Mouse (Mus musculus) small intestine, adult 2 months (tissue): ENCODE measurements at regions not wholly inside any gene's neighbourhood (a gene's known extent, or its start where the extent isn't known, plus 50 kb on each side); places are given as distances from the start of the nearest gene placed in this dataset.

ENCODE experiments used
- H3K27ac ChIP-seq: fragments of 200-500 bp; 2 replicates; pipeline ENCODE4 v1.5.1; 2012; ENCODE audit warnings: low read depth, low read length, control low read depth, inconsistent platforms; ENCODE audit not compliant: insufficient read depth
- H3K27me3 ChIP-seq: fragments of 200-500 bp; 2 replicates; pipeline ENCODE4 v1.6.1; 2012; ENCODE audit warnings: mild to moderate bottlenecking, moderate library complexity, low read length, inconsistent platforms; ENCODE audit not compliant: control insufficient read depth, insufficient read depth
- H3K36me3 ChIP-seq: fragments of 200-500 bp; 2 replicates; pipeline ENCODE4 v1.6.1; 2012; ENCODE audit warnings: mild to moderate bottlenecking, low read length, control low read depth, inconsistent platforms; ENCODE audit not compliant: control insufficient read depth, insufficient read depth
- H3K4me1 ChIP-seq: fragments of 200-500 bp; 2 replicates; pipeline ENCODE4 v1.6.1; 2012; ENCODE audit warnings: low read length, inconsistent platforms, mixed read lengths; ENCODE audit not compliant: control insufficient read depth, insufficient read depth, insufficient read length
- H3K4me3 ChIP-seq: fragments of 200-500 bp; 2 replicates; pipeline ENCODE4 v1.5.1; 2012; ENCODE audit warnings: low read depth, mild to moderate bottlenecking, control low read depth, inconsistent platforms, low read length, moderate library complexity
- CTCF ChIP-seq: fragments of 200-500 bp; IDR thresholded peaks from 2 replicates; pipeline ENCODE4 v1.5.1; 2012; ENCODE audit warnings: low read depth, mild to moderate bottlenecking, control low read depth, inconsistent platforms, low read length, moderate library complexity, mixed read lengths; ENCODE audit not compliant: insufficient replicate concordance, insufficient read length; ENCODE audit errors: extremely low read depth
- POLR2A ChIP-seq: fragments of 200-500 bp; IDR thresholded peaks from 2 replicates; pipeline ENCODE4 v1.6.1; 2012; ENCODE audit warnings: low read depth, mild to moderate bottlenecking, control low read depth, inconsistent platforms, low read length, moderate library complexity
- WGBS: fragments of 180-500 bp; shearing (Covaris S2); methylation state at CpG from one replicate; pipeline ENCODE4 v1.1.7; 2018; 5-methylcytosine and 5-hydroxymethylcytosine counted together

DNA sequence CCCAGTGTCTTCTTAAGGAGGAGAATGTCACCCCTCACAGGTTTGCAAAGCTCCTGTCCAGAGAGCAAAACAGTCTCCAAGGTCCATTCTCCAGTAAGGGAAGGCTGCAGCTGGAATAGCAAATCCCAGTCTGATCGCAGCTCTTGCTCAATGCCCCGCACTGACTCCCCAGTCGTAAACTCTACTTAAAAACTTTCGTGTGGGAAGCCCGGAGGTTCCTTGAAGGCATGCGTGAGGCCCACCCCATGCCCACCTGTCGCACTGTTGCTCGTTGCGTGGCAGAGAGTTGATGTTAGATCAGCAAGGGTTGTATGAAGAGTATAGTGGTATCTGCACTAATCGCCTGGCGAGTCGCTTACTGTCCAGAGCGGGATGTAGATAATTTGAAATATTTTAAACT is 1604.7 kb upstream of the Gulo start:
- 0 out of 2 replicates have a peak overlapping the region, but pooled peaks have one; percentile 19 for H3K4me3 ChIP-seq
- no peaks in the 10 kb centered on the region for H3K36me3 ChIP-seq
- H3K27me3 ChIP-seq = 0 out of 2 replicates have a peak, but pooled peaks cover 2% of the 10 kb centered on the region
- no peak for TF ChIP-seq POLR2A
- TF ChIP-seq CTCF = no peak
- 62% methylated on average over 13 of the region's 13 CpGs for WGBS
- no peaks in the 10 kb centered on the region for H3K4me1 ChIP-seq
- H3K27ac ChIP-seq = no peak overlapping the region

DNA sequence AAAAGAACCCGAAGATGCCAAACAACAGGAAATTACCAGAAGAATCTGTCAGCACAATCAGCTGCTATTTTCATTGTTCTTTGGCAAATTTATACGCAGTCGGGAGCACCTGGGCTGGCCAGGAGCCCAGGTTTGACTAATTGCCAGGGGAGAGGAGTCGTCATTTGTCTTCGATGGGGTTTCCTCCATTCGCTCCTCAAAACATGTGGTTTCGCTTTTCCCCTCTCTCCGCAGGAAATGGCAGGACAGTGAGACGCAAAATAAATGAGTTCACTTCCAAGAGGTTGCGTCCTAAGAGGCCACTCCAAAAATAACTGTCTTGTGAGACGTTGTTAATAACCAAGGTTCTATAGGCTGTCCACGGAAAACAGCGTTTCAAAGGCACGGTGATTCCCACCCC is 1604.2 kb upstream of the Gulo start:
- H3K27me3 ChIP-seq = 0 out of 2 replicates have a peak, but pooled peaks cover 2% of the 10 kb centered on the region
- no peaks in the 10 kb centered on the region for H3K36me3 ChIP-seq
- no peak overlapping the region for H3K27ac ChIP-seq
- H3K4me1 ChIP-seq = no peaks in the 10 kb centered on the region
- H3K4me3 ChIP-seq = peak overlapping the region; percentile 19; the same call in 1 of the 2 replicates
- 22% methylated on average over 14 of the region's 14 CpGs for WGBS
- TF ChIP-seq POLR2A = no peak
- no peak for TF ChIP-seq CTCF

DNA sequence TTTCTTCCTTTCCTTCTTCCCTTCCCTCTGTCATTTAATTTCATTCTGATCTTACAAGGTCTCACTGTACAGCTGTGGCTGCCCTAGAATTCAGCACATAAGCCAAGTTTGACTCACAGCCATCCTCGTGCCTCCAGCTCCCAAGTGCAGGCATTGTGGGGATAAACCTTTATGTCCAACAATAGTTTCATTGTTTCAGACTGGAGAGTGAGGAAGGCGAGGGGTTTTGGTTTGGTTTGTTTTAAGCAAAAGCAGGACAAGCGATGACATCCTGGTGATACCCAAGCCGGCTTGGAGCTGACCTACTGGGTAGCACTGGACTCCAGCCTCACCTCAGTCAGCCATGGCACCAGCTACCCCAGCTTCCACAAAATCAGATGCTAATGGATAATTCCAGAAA is 1603.5 kb upstream of the Gulo start:
- 35% methylated on average over 4 of the region's 4 CpGs for WGBS
- H3K27me3 ChIP-seq = 0 out of 2 replicates have a peak, but pooled peaks cover 2% of the 10 kb centered on the region
- TF ChIP-seq POLR2A = no peak
- TF ChIP-seq CTCF = no peak
- no peak overlapping the region for H3K27ac ChIP-seq
- no peaks in the 10 kb centered on the region for H3K36me3 ChIP-seq
- H3K4me1 ChIP-seq = no peaks in the 10 kb centered on the region
- H3K4me3 ChIP-seq = no peak overlapping the region

DNA sequence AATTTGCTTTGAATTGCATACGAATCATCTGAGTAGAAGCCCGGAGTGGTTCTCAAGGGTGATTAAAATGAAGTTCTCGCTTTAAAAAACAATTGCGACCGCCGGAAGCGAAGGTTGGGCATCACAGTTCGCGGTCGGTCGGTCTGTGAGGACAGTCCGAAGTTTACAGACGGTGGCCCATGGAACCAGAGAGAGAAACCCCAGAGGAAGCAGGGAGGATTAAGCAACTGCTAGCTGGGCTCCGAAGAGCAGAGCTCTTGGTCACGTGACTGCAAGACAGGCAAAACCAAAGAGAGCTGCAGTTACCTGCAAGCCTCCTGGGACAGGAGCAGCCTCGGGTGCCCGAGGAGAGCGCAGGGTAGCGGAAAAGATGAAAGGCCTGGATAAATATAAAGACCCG is 1599.3 kb upstream of the Gulo start:
- H3K36me3 ChIP-seq = no peaks in the 10 kb centered on the region
- no peaks in the 10 kb centered on the region for H3K4me1 ChIP-seq
- H3K4me3 ChIP-seq = peak overlapping the region; percentile 2
- H3K27me3 ChIP-seq = 0 out of 2 replicates have a peak, but pooled peaks cover 2% of the 10 kb centered on the region
- H3K27ac ChIP-seq = no peak overlapping the region
- TF ChIP-seq POLR2A (no peak), CTCF (no peak)
- WGBS = 25% methylated on average over 20 of the region's 20 CpGs

DNA sequence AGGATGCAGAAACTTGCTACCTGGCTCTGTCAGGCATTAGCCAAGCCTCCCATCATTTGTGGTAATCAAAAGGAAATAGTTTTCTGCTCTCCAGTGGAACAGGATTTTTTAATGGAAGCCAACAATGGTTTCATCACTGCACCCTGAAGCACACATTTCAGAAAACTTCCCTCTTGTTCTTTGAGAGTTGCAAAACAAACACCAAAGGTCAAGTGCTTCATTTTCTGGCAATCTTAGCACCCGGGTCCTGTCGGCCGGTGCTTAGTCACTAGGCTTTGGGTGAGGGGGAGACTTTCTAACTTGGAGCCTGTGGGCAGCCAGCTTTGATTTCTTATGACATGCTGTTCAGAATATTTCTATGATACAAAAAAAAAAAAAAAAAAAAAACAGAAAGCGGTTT is 1594.0 kb upstream of the Gulo start:
- no peak for TF ChIP-seq POLR2A
- Histone ChIP-seq H3K27me3 (0 out of 2 replicates have a peak, but pooled peaks cover 3% of the 10 kb centered on the region), H3K27ac (no peak overlapping the region), H3K4me3 (no peak overlapping the region), H3K4me1 (no peaks in the 10 kb centered on the region), H3K36me3 (no peaks in the 10 kb centered on the region)
- WGBS = 28% methylated on average over 4 of the region's 4 CpGs

DNA sequence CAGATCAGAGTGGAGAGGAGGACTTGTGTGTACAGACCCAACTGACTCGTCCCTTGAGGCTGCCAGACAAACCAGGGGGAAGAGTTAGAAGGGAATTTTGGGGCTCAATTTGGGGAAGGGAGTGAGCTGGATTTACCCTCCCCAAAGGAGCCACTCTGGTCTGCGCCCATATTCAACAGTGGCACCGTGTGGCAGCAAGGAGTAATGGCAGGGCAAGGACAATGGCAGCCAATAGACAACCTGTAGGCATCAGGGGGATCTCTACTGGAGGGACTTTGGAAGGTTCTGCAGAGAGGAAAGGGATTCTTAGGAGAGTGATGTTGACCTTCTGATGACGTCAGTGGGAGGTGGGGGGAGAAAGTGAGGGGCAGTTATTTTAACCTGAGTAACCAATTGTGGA is 1590.7 kb upstream of the Gulo start:
- Histone ChIP-seq H3K36me3 (no peaks in the 10 kb centered on the region), H3K27me3 (0 out of 2 replicates have a peak, but pooled peaks cover 3% of the 10 kb centered on the region), H3K27ac (no peak overlapping the region), H3K4me3 (no peak overlapping the region), H3K4me1 (no peaks in the 10 kb centered on the region)
- TF ChIP-seq CTCF (peak; percentile 39; the same call in 1 of the 2 replicates), POLR2A (no peak)
- 20% methylated on average over 4 of the region's 4 CpGs for WGBS

DNA sequence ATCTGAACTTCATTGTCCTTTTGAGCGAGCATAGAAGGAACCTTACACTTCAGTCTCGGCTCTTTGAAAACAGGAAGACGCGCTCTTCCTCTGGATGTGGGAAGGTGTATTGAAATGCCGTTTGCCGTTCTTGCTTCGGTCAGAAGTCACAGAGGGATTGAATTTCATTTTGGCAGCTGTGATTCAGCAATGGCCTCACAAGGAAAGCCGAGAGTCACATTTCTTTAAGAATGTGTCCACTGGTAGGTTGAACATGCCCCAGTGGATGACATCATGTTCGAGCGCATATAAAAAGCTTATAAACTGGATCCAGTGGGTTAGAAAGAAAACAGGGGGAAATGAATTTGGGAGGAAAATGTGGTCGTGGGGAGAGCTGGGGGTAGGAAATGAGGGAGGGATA is 1579.6 kb upstream of the Gulo start:
- 83% methylated on average over 11 of the region's 11 CpGs for WGBS
- no peaks in the 10 kb centered on the region for H3K27me3 ChIP-seq
- H3K27ac ChIP-seq = no peak overlapping the region
- no peak overlapping the region for H3K4me3 ChIP-seq
- TF ChIP-seq CTCF (no peak), POLR2A (no peak)
- no peaks in the 10 kb centered on the region for H3K36me3 ChIP-seq
- no peaks in the 10 kb centered on the region for H3K4me1 ChIP-seq

DNA sequence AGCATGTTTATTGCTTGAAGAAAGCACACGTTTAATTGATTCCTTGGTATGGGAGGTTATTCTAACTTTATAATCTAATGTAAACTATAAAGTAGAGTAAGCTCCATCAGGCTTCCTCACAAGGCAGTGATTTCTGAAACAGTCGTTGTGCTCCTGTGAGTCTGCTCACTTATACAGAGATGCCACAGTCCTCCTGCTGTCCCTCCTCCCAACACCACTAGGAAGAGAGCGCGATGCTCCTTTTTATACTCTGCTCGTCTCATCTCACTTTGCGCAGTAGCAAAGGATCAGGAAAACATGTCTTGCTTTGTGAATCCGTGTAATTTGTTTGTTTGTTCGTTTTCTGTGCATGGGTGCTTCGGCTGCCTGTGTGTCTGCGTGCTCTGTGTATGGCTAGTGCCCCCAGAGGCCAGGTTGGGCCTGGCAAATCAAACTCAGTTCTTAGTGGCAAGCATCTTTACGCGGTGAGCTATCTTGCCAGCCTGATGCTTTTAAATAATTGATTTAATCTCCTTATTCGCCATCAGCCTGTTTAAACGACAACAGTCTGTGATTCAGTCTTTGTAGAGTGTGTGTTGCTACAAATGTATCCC is 1575.5 kb upstream of the Gulo start:
- 57% methylated on average over 14 of the region's 14 CpGs for WGBS
- no peak overlapping the region for H3K27ac ChIP-seq
- no peak for TF ChIP-seq POLR2A
- TF ChIP-seq CTCF = no peak

More for the DNA sequence above, 1575.5 kb upstream of the Gulo start:
- no peaks in the 10 kb centered on the region for H3K36me3 ChIP-seq
- no peaks in the 10 kb centered on the region for H3K4me1 ChIP-seq
- H3K4me3 ChIP-seq = no peak overlapping the region
- no peaks in the 10 kb centered on the region for H3K27me3 ChIP-seq
